Comparison of ENCODE assay signal across 8 mouse cellular contexts in the genomic region with DNA sequence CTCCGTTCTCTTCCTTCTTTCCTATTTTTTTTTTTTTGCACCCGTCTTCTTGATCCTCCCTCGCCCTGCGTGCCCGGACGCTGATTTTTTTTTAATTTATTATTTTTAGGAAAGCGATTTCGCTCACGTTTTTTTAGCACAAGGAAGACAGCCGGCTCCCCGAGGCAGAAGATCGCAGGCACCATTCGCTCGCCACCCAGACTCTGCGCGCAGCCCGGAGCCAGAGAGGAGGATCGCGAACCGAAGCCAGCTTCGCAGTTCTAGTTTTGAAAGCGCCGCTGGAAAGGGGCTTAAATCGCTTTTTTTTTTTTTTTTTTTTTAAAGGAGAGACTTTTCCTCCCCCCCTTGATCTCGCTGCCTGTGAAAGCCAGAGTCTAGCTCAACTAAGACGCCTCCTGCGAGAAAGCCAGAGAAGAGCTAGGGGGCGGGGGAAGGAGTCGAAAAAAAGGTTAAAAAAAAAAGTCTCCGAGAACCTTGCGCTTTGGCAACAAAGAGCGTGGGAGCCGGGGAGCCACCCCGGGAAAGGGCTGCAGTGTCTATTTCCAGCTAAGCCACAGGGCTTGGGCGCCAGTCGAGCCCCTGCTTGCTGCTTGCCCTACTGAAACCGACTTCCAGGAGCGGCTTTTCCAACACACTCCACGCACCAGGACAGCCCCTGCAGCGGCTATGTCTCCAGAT. TPM values are rescaled to one million over a fixed set of nuclear protein-coding genes. Genes with fewer than 3 reads are reported as not detected.
DNase-seq lines count a peak whose midpoint lies in the region; ATAC-seq and TF ChIP-seq lines count a peak whose summit lies in the region.

No protein-coding gene starts in this region.

- no peak for TF ChIP-seq CTCF in cerebellum, adult 2 months (IDR thresholded peaks at IDR 0.05; ENCODE audit: borderline replicate concordance, insufficient read depth, low read depth, low read length)

- peaks cover 96% of the 10 kb centered on the region for H3K27me3 ChIP-seq in erythroblast, embryonic 14.5 days (ENCODE audit: control insufficient read depth)
- H3K27me3 ChIP-seq in heart, embryonic 12.5 days (replicated peaks): peaks cover 66% of the 10 kb centered on the region
- peaks cover 78% of the 10 kb centered on the region for H3K27me3 ChIP-seq in limb, embryonic 14.5 days (ENCODE audit: control insufficient read depth, insufficient read depth, low read length)
- H3K27me3 ChIP-seq in neural tube, embryonic 15.5 days (replicated peaks): peaks cover 96% of the 10 kb centered on the region
- H3K27me3 ChIP-seq in cerebellum, adult 2 months (ENCODE audit: control insufficient read depth, insufficient read depth, low read length): peaks cover 10% of the 10 kb centered on the region; the same call in 1 of the 2 replicates

- intact Hi-C loops in left cerebral cortex, postnatal 4 days (cut with DNase I): loop anchor here (5.0 kb wide), 1 partner anchor 794 kb away; no protein-coding TSS in a partner anchor

- H3K4me3 ChIP-seq in erythroblast, embryonic 14.5 days (replicated peaks): peak overlapping the region; percentile 52
- H3K4me3 ChIP-seq in heart, embryonic 12.5 days: peak overlapping the region; percentile 58
- H3K4me3 ChIP-seq in limb, embryonic 14.5 days (replicated peaks; ENCODE audit: low read length): peak overlapping the region; percentile 51
- peak overlapping the region; percentile 29 for H3K4me3 ChIP-seq in neural tube, embryonic 15.5 days (replicated peaks)
- H3K4me3 ChIP-seq in cerebellum, adult 2 months (replicated peaks; ENCODE audit: insufficient read depth, low read depth, low read length): no peak overlapping the region

- no peaks in the 10 kb centered on the region for H3K36me3 ChIP-seq in erythroblast, embryonic 14.5 days (ENCODE audit: control insufficient read depth)
- H3K36me3 ChIP-seq in heart, embryonic 12.5 days: no peaks in the 10 kb centered on the region
- peaks cover 14% of the 10 kb centered on the region for H3K36me3 ChIP-seq in limb, embryonic 14.5 days (ENCODE audit: control insufficient read depth, insufficient read depth, low read length)
- H3K36me3 ChIP-seq in neural tube, embryonic 15.5 days: no peaks in the 10 kb centered on the region

- ATAC-seq in erythroblast, adult 5-6 weeks (replicated peaks; ENCODE audit: low FRiP score, poor library complexity, severe bottlenecking): no peak
- ATAC-seq in heart, embryonic 12.5 days (ENCODE audit: insufficient number of reproducible peaks, low FRiP score): no peak
- ATAC-seq in limb, embryonic 14.5 days (ENCODE audit: low FRiP score, low read depth): no peak
- no peak for ATAC-seq in neural tube, embryonic 15.5 days (ENCODE audit: low FRiP score)

- H3K4me1 ChIP-seq in erythroblast, embryonic 14.5 days (ENCODE audit: control insufficient read depth): no peaks in the 10 kb centered on the region
- peaks cover 40% of the 10 kb centered on the region for H3K4me1 ChIP-seq in heart, embryonic 12.5 days (replicated peaks)
- H3K4me1 ChIP-seq in limb, embryonic 14.5 days (ENCODE audit: control insufficient read depth, insufficient read depth, low read length): peaks cover 16% of the 10 kb centered on the region
- peaks cover 16% of the 10 kb centered on the region for H3K4me1 ChIP-seq in neural tube, embryonic 15.5 days
- H3K4me1 ChIP-seq in cerebellum, adult 2 months (ENCODE audit: control insufficient read depth, insufficient read depth, low read length): no peaks in the 10 kb centered on the region

- H3K4me2 ChIP-seq in heart, embryonic 12.5 days: peak overlapping the region; percentile 92
- H3K4me2 ChIP-seq in limb, embryonic 14.5 days (replicated peaks; ENCODE audit: low read depth, low read length, severe bottlenecking): peak overlapping the region; percentile 85
- peak overlapping the region; percentile 58 for H3K4me2 ChIP-seq in neural tube, embryonic 15.5 days

- H3K9me3 ChIP-seq in erythroblast, embryonic 14.5 days (ENCODE audit: control insufficient read depth, low read length): no peaks in the 10 kb centered on the region
- no peaks in the 10 kb centered on the region for H3K9me3 ChIP-seq in heart, embryonic 12.5 days (replicated peaks)
- no peaks in the 10 kb centered on the region for H3K9me3 ChIP-seq in limb, embryonic 14.5 days (ENCODE audit: control insufficient read depth, low read length)
- no peaks in the 10 kb centered on the region for H3K9me3 ChIP-seq in neural tube, embryonic 15.5 days (replicated peaks)

- WGBS in heart, embryonic 12.5 days: under 1% methylated on average over 40 of the region's 40 CpGs
- WGBS in limb, embryonic 14.5 days: under 1% methylated on average over 40 of the region's 40 CpGs
- under 1% methylated on average over 40 of the region's 40 CpGs for WGBS in neural tube, embryonic 15.5 days
- 2% methylated on average over 40 of the region's 40 CpGs for WGBS in cerebellum, adult 2 months

- H3K9ac ChIP-seq in heart, embryonic 12.5 days: peak overlapping the region; percentile 75
- H3K9ac ChIP-seq in limb, embryonic 14.5 days (ENCODE audit: low read depth, low read length, severe bottlenecking): peak overlapping the region; percentile 83
- H3K9ac ChIP-seq in neural tube, embryonic 15.5 days (replicated peaks): 0 out of 2 replicates have a peak overlapping the region, but pooled peaks have one; percentile 20

- peak; percentile 72 for DNase-seq in adrenal gland, postnatal 14 days
- peak; percentile 54 for DNase-seq in limb, embryonic 14.5 days (ENCODE audit: low spot score)
- DNase-seq in left cerebral cortex, postnatal 4 days: no peak
- no peak for DNase-seq in cerebellum, adult 2 months

- peak overlapping the region; percentile 64 for H3K27ac ChIP-seq in heart, embryonic 12.5 days (ENCODE audit: poor library complexity, severe bottlenecking)
- peak overlapping the region; percentile 90 for H3K27ac ChIP-seq in limb, embryonic 14.5 days (replicated peaks; ENCODE audit: low read depth, low read length)
- peak overlapping the region; percentile 49; the same call in 1 of the 2 replicates for H3K27ac ChIP-seq in neural tube, embryonic 15.5 days (replicated peaks)
- H3K27ac ChIP-seq in cerebellum, adult 2 months (ENCODE audit: insufficient read depth, low read length): no peak overlapping the region

- TF ChIP-seq POLR2A in limb, embryonic 14.5 days (IDR thresholded peaks at IDR 0.05; ENCODE audit: borderline replicate concordance, extremely low read depth, insufficient read depth, insufficient read length): no peak
- no peak for TF ChIP-seq POLR2A in cerebellum, adult 2 months (IDR thresholded peaks at IDR 0.05; ENCODE audit: borderline replicate concordance, insufficient read depth, low read length)

RNA-seq across cellular contexts. Expression of a gene that starts 0.8 kb away (rescaled TPM):
- not detected in 2 replicates for polyA plus RNA-seq in erythroblast, embryonic 14.5 days (2012)
- total RNA-seq in erythroblast, adult 5-6 weeks (2015; ENCODE audit: low replicate concordance): not detected in 2 replicates
- not detected in 2 replicates for total RNA-seq in erythroblast, adult 5-6 weeks (2017; ENCODE audit: low replicate concordance)
- total RNA-seq in adrenal gland, postnatal 14 days (2021): 176 and 177 TPM in 2 replicates
- polyA plus RNA-seq in heart, embryonic 12.5 days (2016; fragmentation: Nextera tagmentation; extraction: Ambion mirVana): 18.8 and 21.0 TPM in 2 replicates
- polyA plus RNA-seq in limb, embryonic 14.5 days (2012; rRNA removed): 18.6 and 28.2 TPM in 2 replicates
- polyA plus RNA-seq in limb, embryonic 14.5 days (2014; fragmentation: Nextera tagmentation; extraction: Ambion mirVana): 23.9 and 27.6 TPM in 2 replicates
- polyA plus RNA-seq in neural tube, embryonic 15.5 days (2015; fragmentation: Nextera tagmentation; extraction: Ambion mirVana): 4.1 and 8.4 TPM in 2 replicates
- total RNA-seq in left cerebral cortex, postnatal 4 days (2021): 1 to 10 TPM; 3.7 to 4.4 TPM
- 1.4 and 1.6 TPM in 2 replicates for polyA plus RNA-seq in cerebellum, adult 2 months (2012; rRNA removed)

Comparison
In these comparisons a context has a peak if more than half of its experiments do, and no peak if none do; other contexts are left out.
1. DNase-seq: peak in adrenal gland, postnatal 14 days (single experiment) and limb, embryonic 14.5 days (single experiment); none in left cerebral cortex, postnatal 4 days (single experiment) and cerebellum, adult 2 months (0 of 2).
2. H3K9ac ChIP-seq: peak in every context shown above with its lines; median percentile 83 in limb, embryonic 14.5 days; 75 in heart, embryonic 12.5 days; 20 in neural tube, embryonic 15.5 days.
3. Peak in every context shown above with its lines, with median percentiles within 50 percentile points of each other: H3K4me2 ChIP-seq.